24 mouse cellular contexts compared by ENCODE assay signal in the genomic region with DNA sequence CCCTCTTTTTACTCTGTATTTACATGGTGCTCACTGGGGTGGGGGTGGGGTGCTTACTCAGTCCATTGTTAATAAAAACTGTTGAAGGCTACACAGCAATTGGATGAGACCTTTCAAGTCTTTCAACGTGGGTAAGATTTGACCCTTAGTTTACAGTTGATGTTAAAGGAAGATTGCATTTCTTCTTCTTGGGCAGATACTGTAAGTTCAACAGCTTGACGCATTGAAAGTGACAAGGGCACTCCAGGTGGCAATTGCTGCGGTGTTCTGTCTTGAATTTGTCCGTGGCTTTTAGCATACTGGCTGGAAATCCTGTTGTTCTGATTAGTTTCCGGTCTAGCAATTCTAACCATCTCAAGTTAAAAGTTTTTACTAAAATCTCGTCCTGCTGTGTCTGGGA. TPM values are rescaled to one million over a fixed set of nuclear protein-coding genes. Genes with fewer than 3 reads are reported as not detected.
DNase-seq lines count a peak whose midpoint lies in the region; ATAC-seq and TF ChIP-seq lines count a peak whose summit lies in the region.
"Had no signal": no experiment of that assay in that cellular context is flagged by ENCODE, and none has a peak within 500 bp of the region (broad histone marks: within the 10 kb centered on the region; RNA-seq: fewer than 3 reads in every experiment).

No protein-coding gene starts in this region.

- no peak for ATAC-seq in hindbrain, postnatal 0 days
- ATAC-seq in hindbrain, embryonic 16.5 days, result no peak
- ATAC-seq: forebrain, embryonic 14.5 days; inflammation-experienced regulatory T-cells, adult 6 months; intestine, embryonic 16.5 days; Patski had no signal

- no peak overlapping the region for H3K4me3 ChIP-seq in hindbrain, postnatal 0 days (ENCODE audit: low read length)
- no peak overlapping the region for H3K4me3 ChIP-seq in hindbrain, embryonic 16.5 days (ENCODE audit: low read length)
- H3K4me3 ChIP-seq: heart, adult 2 months; heart, embryonic 10.5 days; heart, embryonic 13.5 days; hindbrain, embryonic 12.5 days; hindbrain, embryonic 15.5 days had no signal

- H3K27me3 ChIP-seq in hindbrain, postnatal 0 days (ENCODE audit: insufficient read depth, low read length), result no peaks in the 10 kb centered on the region
- no peaks in the 10 kb centered on the region for H3K27me3 ChIP-seq in hindbrain, embryonic 16.5 days (replicated peaks; ENCODE audit: control insufficient read depth, insufficient read depth, low read length)
- H3K27me3 ChIP-seq: heart, embryonic 13.5 days; hindbrain, embryonic 12.5 days; hindbrain, embryonic 15.5 days; Patski had no signal

- no peak overlapping the region for H3K9ac ChIP-seq in hindbrain, postnatal 0 days (replicated peaks; ENCODE audit: low read length)
- H3K9ac ChIP-seq in hindbrain, embryonic 16.5 days (ENCODE audit: low read depth, low read length), result no peak overlapping the region
- H3K9ac ChIP-seq: heart, embryonic 13.5 days; hindbrain, embryonic 12.5 days; hindbrain, embryonic 15.5 days had no signal

- H3K4me1 ChIP-seq in hindbrain, postnatal 0 days (ENCODE audit: insufficient read depth, low read length), result 0 out of 2 replicates have a peak, but pooled peaks cover under 1% of the 10 kb centered on the region
- no peaks in the 10 kb centered on the region for H3K4me1 ChIP-seq in hindbrain, embryonic 16.5 days (ENCODE audit: control insufficient read depth, insufficient read depth, low read depth, low read length)
- H3K4me1 ChIP-seq: heart, embryonic 10.5 days; heart, embryonic 13.5 days had no signal

- no peaks in the 10 kb centered on the region for H3K9me3 ChIP-seq in hindbrain, postnatal 0 days (ENCODE audit: low read length)
- H3K9me3 ChIP-seq in hindbrain, embryonic 16.5 days (ENCODE audit: control insufficient read depth, low read length), result no peaks in the 10 kb centered on the region
- H3K9me3 ChIP-seq: heart, embryonic 10.5 days; heart, embryonic 13.5 days; hindbrain, embryonic 12.5 days; hindbrain, embryonic 15.5 days had no signal

- peak; percentile 19 for DNase-seq in embryo, embryonic 10.5 days (ENCODE audit: low spot score)
- no peak for DNase-seq in embryo, embryonic 10 days (ENCODE audit: low spot score)
- peak; percentile 14 for DNase-seq in hindbrain, postnatal 0 days (ENCODE audit: low spot score)
- DNase-seq in retina, embryonic 14.5 days (ENCODE audit: low spot score), result peak; percentile 70
- DNase-seq in kidney, adult 11 months, result no peak
- DNase-seq in adrenal gland, adult 2 months, result no peak
- DNase-seq: adrenal gland, adult 8-10 months; adrenal gland, postnatal 25 days; cerebellum, adult 11-12 months; cerebellum, adult 8-10 months; cerebellum, postnatal 10 days; cerebellum, postnatal 36 days; gastrocnemius, postnatal 25 days; heart, adult 2 months had no signal

- no peaks in the 10 kb centered on the region for H3K36me3 ChIP-seq in hindbrain, postnatal 0 days (ENCODE audit: insufficient read depth, low read length)
- H3K36me3 ChIP-seq in hindbrain, embryonic 16.5 days (ENCODE audit: control insufficient read depth, insufficient read depth, low read length), result no peaks in the 10 kb centered on the region
- H3K36me3 ChIP-seq: heart, embryonic 10.5 days; heart, embryonic 13.5 days; hindbrain, embryonic 12.5 days; hindbrain, embryonic 15.5 days had no signal

- H3K4me2 ChIP-seq in hindbrain, postnatal 0 days (ENCODE audit: low read depth, low read length), result no peak overlapping the region
- no peak overlapping the region for H3K4me2 ChIP-seq in hindbrain, embryonic 16.5 days (ENCODE audit: low read length)
- H3K4me2 ChIP-seq: heart, embryonic 13.5 days; hindbrain, embryonic 12.5 days; hindbrain, embryonic 15.5 days had no signal

- no peak overlapping the region for H3K27ac ChIP-seq in hindbrain, postnatal 0 days
- H3K27ac ChIP-seq in hindbrain, embryonic 16.5 days (ENCODE audit: low read depth, low read length), result no peak overlapping the region
- H3K27ac ChIP-seq: heart, adult 2 months; heart, embryonic 10.5 days; heart, embryonic 13.5 days; hindbrain, embryonic 12.5 days; hindbrain, embryonic 15.5 days had no signal

- no peak for TF ChIP-seq CTCF in hindbrain, postnatal 0 days (IDR thresholded peaks at IDR 0.05; ENCODE audit: low read depth)

- WGBS in hindbrain, postnatal 0 days, result 23% methylated on average over 6 of the region's 6 CpGs
- 24% methylated on average over 6 of the region's 6 CpGs for WGBS in hindbrain, embryonic 16.5 days

RNA-seq across cellular contexts. Expression of a gene that starts 11.6 kb away (rescaled TPM):
- 61.8 and 80.1 TPM in 2 replicates for total RNA-seq in hindbrain, postnatal 0 days (2014; rRNA removed)
- polyA plus RNA-seq in hindbrain, postnatal 0 days (2015; fragmentation: Nextera tagmentation; extraction: Ambion mirVana), result 71.0 and 76.7 TPM in 2 replicates
- 50.5 and 72.7 TPM in 2 replicates for polyA plus RNA-seq in hindbrain, embryonic 16.5 days (2015; fragmentation: Nextera tagmentation; extraction: Ambion mirVana)
- total RNA-seq in adrenal gland, adult 2 months (2021), result 10 to 100 TPM in 1 of 2 experiments, 1 to 10 TPM in 1; 7.6 to 16.5 TPM
- 11.5 and 15.0 TPM in 2 replicates for polyA plus RNA-seq in adrenal gland, adult 2 months (2012; rRNA removed)
- total RNA-seq: hematopoietic stem cell, adult 5-6 weeks had no signal
- polyA plus RNA-seq: inflammation-experienced regulatory T-cells, adult 6 months; Patski had no signal

Comparison
In these comparisons a context has a peak if more than half of its experiments do, and no peak if none do; other contexts are left out.
1. DNase-seq: peak in embryo, embryonic 10.5 days (single experiment), hindbrain, postnatal 0 days (single experiment) and retina, embryonic 14.5 days (single experiment); none in embryo, embryonic 10 days (single experiment), kidney, adult 11 months (single experiment) and adrenal gland, adult 2 months (single experiment).